Mouse (Mus musculus) gastrocnemius, adult 8-10 months (tissue): ENCODE measurements around the gene Tyw1. TPM values are rescaled to one million over a fixed set of nuclear protein-coding genes. Genes with fewer than 3 reads are reported as not detected.
"Not testable (repeated sequence)": the region's sequence is repeated elsewhere in the genome, so short reads cannot be mapped to it uniquely, and the experiment has no call there.

Experiments
- DNase-seq, 2 experiments: peaks; one replicate each; pipeline ENCODE4 v3.0.0; 2022; ENCODE audit warnings: low spot score in 2 of 2
- total RNA-seq, 4 experiments: library from RNA; stranded (reverse); gene quantifications; 2 replicates each; pipeline ENCODE4 v1.2.4; 2022

Tyw1 gene
- total RNA-seq, result 10 to 100 TPM in 2 of 4 experiments, 1 to 10 TPM in 2; 9.6 to 13.8 (median 11.3) TPM

DNA sequence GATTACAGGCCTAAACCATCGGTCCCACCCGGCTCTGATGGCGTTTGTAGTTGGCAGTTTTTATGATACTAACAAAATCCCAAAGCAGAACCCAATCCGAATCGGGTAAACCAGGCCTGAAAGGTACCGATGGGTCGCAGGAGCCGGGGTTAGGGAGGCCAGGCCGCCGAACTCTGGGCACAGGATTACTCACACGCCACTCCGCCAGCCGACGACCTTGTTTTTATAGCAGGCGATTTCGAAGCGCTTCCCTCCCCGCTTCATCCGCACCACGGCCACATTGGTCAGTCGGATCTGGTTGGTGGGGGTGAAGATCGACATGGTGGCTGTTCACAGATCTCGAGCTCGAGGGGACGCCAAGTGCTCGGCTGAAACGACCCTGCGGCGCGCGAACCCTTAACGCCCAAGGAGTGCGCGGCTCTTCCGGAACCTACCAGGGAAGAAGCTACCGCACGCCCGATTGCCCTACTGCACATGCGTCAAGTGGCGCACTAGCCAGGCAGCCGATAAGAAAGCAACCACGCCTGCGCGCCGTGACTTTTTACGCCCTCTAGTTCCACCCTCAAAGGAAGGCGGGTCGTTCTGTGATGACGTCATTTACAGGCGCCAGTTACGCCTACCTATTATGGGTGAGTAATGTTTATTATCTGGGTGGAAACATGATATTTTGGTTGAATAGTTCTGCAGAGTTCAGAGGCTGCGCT is at the start of gene Tyw1, which contains the start of gene Sbds:
TSS of gene Tyw1 (plus strand) at position 603 of the 704 bp plus-strand sequence.
TSS of gene Sbds (minus strand) at position 514 of the 704 bp plus-strand sequence.
- DNase-seq, result peak; percentile 95 to 98

- no peak for DNase-seq
Observed at GRCm38 (mm10) chr5:130207299-130207698, 48.1 kb upstream of the Tyw1 start.

DNA sequence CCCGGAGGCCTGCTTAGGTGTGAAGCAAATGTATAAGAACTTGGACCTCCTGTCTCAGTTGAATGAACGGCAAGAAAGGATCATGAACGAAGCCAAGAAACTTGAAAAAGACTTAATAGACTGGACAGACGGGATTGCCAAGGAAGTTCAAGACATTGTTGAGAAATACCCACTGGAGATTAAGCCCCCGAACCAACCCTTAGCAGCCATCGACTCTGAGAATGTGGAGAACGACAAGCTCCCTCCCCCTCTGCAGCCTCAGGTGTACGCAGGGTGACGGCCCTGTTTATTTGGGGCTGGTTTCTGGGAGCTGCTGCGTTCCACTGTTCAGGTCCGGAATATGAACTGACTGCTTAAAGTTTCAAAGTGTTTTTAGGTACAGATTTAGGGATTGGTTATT is 42.5 kb upstream of the Tyw1 start:
- no peak for DNase-seq

GRCm38 (mm10) chr5:130216781-130217180 is 38.6 kb upstream of the Tyw1 start, which contains the start of gene Tmem248:
Gene Tmem248 (plus strand): TSS chr5:130217081.
- DNase-seq, result no peak

DNA sequence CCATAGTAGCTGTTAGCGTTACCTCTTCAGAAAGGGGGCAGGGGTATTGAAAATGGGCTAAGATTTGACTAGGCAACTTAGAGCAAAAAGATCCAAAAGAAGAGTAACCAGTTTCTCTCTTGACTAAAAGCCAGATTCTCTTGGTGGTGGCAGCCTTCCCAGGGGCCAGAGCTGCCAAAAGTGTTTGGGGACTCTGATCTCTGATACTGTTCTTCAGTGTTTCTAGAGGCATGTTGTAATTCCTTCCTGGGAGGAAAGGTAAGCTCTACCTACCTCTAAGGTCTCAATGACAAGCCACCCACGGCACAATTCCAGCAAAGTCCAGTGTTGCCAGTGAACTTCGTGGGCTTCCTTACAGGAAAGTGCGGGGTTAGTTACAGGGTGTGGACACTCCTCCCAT is 38.0 kb upstream of the Tyw1 start:
- no peak for DNase-seq

- no peak for DNase-seq
Observed at GRCm38 (mm10) chr5:130218336-130218735, 37.1 kb upstream of the Tyw1 start.

DNA sequence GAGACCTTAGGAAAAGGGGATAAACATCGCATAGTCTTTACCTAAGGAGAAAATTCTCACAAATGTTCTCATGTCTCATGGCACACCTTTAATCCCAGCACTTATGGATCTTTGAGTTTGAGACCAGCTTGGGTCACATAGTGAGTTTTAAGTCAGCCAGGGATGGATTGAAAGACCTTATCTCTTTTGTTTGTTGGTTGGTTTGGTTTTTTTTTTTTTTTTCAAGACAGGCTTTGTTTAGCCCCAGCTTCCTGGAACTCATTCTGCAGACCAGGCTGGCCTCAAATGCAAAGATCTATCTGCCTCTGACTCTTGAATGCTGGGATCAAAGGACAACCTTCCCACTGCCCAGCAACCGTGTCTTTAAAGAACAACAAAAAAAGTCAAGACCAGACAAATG is 34.1 kb upstream of the Tyw1 start:
- DNase-seq, result no peak

DNA sequence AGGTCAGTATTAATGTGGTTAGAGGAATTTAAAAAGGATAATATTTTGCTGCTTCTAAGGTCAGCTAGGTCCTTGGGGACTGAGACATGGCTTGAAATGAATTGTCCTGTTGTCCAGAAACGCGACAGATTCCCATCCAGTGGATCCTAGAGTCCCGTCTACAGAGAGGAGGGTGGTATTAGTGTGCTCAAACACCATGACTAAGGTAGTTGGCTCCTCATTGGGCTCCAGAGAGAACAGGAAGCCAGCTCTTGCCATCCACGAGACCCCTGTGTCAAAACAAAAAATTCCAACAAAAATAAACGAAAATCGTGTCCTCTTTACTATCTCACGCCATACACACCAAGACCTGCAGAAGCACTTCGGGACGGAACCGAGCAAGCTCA is 33.7 kb upstream of the Tyw1 start:
- no peak for DNase-seq

DNA sequence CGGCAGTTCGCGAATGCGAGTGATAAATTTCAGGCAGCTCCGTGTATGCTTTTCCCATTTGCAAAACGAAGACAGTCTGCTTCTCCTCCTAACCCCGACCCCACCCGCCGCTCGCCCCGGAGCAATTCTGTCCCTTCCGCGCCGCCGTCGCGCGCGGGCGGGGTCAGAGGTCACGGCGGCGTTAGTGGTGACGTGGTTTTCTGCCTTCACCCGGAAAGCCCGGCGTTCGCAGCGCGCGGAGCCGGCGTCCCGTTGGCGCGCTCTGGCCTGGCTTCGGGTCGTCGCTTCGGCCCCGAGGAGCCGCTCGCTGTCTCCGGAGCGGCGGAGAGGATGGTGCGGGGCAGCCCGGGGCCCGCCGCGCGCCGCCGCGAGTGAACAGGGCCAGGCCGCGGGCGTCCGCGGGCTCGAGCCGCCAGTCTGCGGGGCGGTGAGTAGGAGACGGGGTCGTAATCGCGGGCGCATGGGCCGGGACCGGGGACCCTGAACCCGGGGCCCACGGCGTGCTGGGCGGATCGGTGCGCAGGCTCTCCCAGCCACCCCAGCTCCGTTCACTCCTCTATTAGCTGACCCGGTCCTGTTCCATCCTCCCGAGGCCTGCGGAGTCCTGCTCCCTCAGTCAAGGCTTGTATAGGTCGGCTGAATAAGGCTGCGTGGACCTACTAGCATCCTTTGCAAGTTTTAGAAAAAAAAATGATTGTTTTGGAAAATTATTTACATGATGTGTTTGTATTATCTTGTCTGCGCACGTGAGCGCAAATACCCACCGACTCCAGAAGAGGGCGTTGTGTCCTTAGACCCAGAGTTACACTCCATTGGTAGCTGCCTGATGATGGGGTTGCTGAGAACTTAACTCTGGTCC is 33.0 kb upstream of the Tyw1 start:
- DNase-seq, result peak; percentile 87 to 91

DNA sequence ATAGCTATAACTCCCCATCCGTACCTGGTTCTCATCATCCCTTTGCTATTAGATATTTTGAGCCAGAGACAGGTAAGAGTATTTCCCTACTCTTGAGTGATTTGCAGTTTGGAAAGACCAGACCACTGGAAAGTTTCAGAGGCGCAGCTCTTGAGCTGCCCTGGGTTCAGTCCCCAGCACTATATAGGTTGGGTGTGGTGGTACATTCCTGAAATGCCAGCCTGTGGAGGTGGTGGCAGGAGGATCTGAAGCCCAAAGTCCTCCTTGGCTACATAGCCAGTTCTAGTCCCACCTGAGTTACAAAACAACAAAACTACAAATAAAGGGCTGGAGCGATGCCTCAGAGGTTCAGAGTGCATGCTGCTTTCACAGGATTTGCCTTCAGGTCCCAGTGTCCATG is 28.6 kb upstream of the Tyw1 start:
- no peak for DNase-seq

DNA sequence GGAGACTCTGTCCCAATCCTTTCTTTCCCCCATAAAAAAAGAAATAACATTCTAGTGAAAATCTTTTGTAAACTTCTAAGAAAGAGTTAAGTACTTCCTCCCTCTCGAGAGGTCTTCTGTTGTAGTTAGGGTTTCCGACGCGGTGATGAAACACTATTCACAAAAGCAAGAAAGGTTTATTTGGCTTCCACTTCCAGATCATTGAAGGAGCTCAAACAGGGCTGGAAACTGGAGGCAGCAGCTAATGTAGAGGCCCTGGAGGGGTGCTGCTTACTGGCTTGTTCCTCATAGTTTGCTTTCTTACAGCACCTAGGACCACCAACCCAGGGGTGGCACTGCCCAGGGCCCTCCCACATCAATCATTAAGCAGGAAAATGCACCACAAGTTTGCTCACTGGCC is 27.3 kb upstream of the Tyw1 start:
- no peak for DNase-seq

- no peak for DNase-seq
Observed at GRCm38 (mm10) chr5:130236302-130236701, 19.1 kb upstream of the Tyw1 start.

DNA sequence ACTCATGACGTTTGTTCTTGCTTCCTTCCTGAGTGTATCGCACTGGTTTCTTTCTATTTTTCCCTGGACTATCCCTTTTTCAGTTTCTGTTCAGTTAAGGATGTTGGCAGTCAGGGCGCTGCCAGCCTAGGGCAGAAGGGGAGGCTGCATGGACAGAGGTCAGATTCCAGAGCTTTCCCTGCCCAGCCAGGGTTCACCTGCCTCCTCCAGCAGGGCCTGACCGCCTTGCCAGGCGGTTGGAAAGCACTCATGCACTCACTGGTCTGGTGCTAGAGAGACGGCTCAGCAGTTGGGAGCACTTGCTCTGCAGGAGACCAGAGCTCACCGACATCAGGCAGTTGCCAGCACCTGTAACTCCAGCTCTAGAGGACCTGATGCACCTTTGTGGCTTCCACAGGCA is 16.2 kb upstream of the Tyw1 start:
- DNase-seq, result no peak

- no peak for DNase-seq
Observed at GRCm38 (mm10) chr5:130239856-130240255, 15.6 kb upstream of the Tyw1 start.

GRCm38 (mm10) chr5:130241426-130241825 is 14.0 kb upstream of the Tyw1 start:
- peak in 1 of 2 experiments; percentile 25 for DNase-seq

- DNase-seq, result no peak
Observed at GRCm38 (mm10) chr5:130247823-130248222, 7.6 kb upstream of the Tyw1 start.

DNA sequence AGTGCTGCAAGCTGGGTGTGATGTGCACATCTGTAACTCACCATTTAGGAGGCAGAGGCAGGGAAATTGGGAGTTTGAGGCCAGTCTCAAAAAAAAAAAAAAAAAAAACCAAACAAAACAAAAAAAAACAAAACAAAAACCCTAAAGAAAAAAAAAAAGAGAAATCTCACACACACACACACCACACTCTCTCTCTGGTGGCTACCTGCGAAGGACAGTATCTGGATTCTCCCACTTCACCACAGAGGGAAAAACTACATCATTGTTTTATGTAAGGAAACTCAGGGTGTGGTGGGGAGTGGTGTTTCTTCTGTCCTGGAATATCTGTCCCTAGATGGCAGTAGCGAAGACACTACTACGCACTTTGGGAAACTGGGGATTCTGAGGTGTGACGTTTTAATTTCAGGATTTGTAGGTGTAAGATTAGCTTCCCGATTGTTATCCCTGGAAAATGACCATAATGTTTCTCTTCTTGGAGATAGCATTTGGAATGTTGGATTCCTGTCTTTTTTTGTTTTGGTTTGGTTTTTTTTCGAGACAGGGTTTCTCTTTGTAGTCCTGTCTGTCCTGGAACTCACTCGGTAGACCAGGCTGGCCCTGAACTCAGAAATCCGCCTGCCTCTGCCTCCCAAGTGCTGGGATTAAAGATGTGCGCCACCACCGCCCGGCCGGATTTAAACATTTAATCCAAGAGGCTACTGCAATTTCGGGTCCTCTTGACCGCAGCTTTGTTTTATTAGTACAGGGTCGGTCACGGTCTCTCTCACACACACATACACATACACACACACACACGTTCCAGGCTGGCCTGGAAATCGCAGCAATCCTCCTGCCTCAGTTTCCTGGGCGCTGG is 1.0 kb upstream of the Tyw1 start:
- DNase-seq, result no peak

DNA sequence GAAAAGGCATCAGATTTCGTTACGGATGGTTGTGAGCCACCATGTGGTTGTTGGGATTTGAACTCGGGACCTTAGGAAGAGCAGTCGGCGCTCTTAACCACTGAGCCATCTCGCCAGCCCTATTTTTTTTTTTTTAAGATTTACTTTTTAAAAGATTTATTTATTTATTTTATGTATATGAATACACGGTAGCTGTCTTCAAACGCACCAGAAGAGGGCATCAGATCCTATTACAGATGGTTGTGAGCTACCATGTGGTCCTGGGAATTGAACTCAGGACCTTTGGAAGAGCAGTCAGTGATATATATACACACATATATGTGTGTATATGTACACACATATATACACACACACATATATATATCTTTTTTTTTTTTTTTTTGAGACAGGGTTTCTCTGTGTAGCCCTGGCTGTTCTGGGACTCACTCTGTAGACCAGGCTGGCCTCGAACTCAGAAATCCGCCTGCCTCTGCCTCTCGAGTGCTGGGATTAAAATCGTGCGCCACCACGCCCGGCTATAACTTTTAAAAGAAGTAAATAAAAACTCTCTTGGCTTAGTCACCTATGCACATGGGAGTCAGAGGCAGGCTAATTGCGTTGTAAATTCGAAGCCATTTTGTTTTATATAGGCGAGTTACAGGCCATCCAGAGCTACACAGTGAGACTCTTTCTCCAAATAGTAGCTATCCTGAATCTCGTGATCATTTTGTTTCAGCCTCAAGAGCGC is 543 bp downstream of the Tyw1 start:
- not testable (repeated sequence) for DNase-seq

- DNase-seq, result peak; percentile 91 to 93
Observed at GRCm38 (mm10) chr5:130256678-130257271, 1.4 kb downstream of the Tyw1 start.

DNA sequence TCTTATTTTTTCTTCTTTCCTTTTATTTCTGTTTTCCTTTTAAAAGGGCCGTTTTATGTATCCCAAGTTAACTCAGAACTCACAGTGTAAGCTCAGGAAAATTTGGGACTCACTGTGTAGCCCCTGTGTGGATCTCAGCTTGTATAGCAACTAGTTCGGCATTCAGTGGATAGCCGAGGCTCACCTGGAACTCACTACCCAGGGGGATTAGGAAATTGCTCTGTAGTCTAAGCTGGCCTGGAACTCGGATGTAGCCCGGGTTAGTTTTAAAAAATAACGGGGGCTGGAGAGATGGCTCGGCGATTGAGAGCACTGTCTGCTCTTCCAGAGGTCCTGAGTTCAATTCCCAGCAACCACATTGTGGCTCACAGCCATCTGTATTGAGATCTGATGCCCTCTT is 1.9 kb downstream of the Tyw1 start:
- no peak for DNase-seq
